ENCODE assay signal across 31 mouse cellular contexts in the genomic region with DNA sequence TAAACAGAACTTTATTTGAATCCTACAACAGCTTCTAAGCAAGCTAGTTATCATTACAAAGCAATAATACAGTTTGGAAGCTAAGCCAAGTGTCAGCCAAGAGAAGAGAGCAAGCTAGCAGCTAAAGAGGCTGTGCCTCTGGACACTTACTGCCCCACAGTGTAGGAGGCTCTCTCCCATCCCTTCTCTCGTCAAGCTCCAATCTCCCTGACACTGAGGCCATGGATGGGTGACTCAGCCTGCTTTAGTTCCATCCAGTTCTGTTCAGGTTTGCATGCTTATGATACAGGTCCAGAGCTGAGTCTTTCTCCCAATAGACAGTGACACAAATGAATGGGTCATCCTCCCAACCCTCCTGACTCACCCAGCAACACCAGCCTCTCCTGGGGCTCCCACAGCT. TPM values are rescaled to one million over a fixed set of nuclear protein-coding genes. Genes with fewer than 3 reads are reported as not detected.
DNase-seq lines count a peak whose midpoint lies in the region; ATAC-seq and TF ChIP-seq lines count a peak whose summit lies in the region.
"Had no signal": no experiment of that assay in that cellular context is flagged by ENCODE, and none has a peak within 500 bp of the region (broad histone marks: within the 10 kb centered on the region; RNA-seq: fewer than 3 reads in every experiment).

No protein-coding gene starts in this region.

- TF ChIP-seq CTCF in left cerebral cortex, adult 2 months (IDR thresholded peaks at IDR 0.05) = no peak
- no peak for TF ChIP-seq CTCF in olfactory bulb, adult 2 months (IDR thresholded peaks at IDR 0.05; ENCODE audit: insufficient read depth, low read depth, low read length)

- H3K4me3 ChIP-seq in kidney, embryonic 15.5 days (replicated peaks) = no peak overlapping the region
- H3K4me3 ChIP-seq in left cerebral cortex, adult 2 months = no peak overlapping the region
- H3K4me3 ChIP-seq in olfactory bulb, adult 2 months (ENCODE audit: insufficient read depth, low read depth, low read length) = no peak overlapping the region
- H3K4me3 ChIP-seq: embryonic facial prominence, embryonic 10.5 days; embryonic facial prominence, embryonic 13.5 days; erythroblast, embryonic 14.5 days; forebrain, embryonic 12.5 days; forebrain, embryonic 15.5 days; heart, embryonic 12.5 days; heart, embryonic 15.5 days; hindbrain, embryonic 10.5 days; hindbrain, embryonic 13.5 days had no signal

- H3K4me2 ChIP-seq in kidney, embryonic 15.5 days = no peak overlapping the region
- H3K4me2 ChIP-seq: embryonic facial prominence, embryonic 13.5 days; forebrain, embryonic 12.5 days; forebrain, embryonic 15.5 days; heart, embryonic 12.5 days; heart, embryonic 15.5 days; hindbrain, embryonic 13.5 days had no signal

- peak; percentile 88 for ATAC-seq in kidney, embryonic 15.5 days (replicated peaks; ENCODE audit: low FRiP score)
- ATAC-seq: activated CD4-positive, CD25-positive, alpha-beta regulatory T cell, adult 4 months; forebrain, embryonic 15.5 days; hindbrain, embryonic 16.5 days had no signal

- no peaks in the 10 kb centered on the region for H3K9me3 ChIP-seq in kidney, embryonic 15.5 days (replicated peaks)
- H3K9me3 ChIP-seq: embryonic facial prominence, embryonic 10.5 days; embryonic facial prominence, embryonic 13.5 days; forebrain, embryonic 12.5 days; forebrain, embryonic 15.5 days; heart, embryonic 12.5 days; heart, embryonic 15.5 days; hindbrain, embryonic 10.5 days; hindbrain, embryonic 13.5 days had no signal

- intact Hi-C loops in left cerebral cortex, adult 2 months (cut with DNase I) = no loop called here

- DNase-seq in kidney, postnatal 36 days = no peak
- DNase-seq in left cerebral cortex, adult 2 months (ENCODE audit: extremely low spot score in 1 of 2, low spot score in 2 of 2) = no peak
- DNase-seq in left cerebral cortex, adult 11 months (ENCODE audit: low spot score) = no peak
- no peak for DNase-seq in adrenal gland, postnatal 4 days (ENCODE audit: low spot score in 2 of 2)
- DNase-seq: adrenal gland, adult 8-10 months; adrenal gland, postnatal 25 days; cerebellum, adult 11 months; cerebellum, adult 2 months; cerebellum, adult 9-11 months; cerebellum, postnatal 25 days; embryo, embryonic 11 days; gastrocnemius, postnatal 10 days; gastrocnemius, postnatal 36 days; heart, postnatal 10 days; heart, postnatal 36 days had no signal

- no peak overlapping the region for H3K9ac ChIP-seq in kidney, embryonic 15.5 days
- H3K9ac ChIP-seq: embryonic facial prominence, embryonic 13.5 days; forebrain, embryonic 12.5 days; forebrain, embryonic 15.5 days; heart, embryonic 12.5 days; heart, embryonic 15.5 days; hindbrain, embryonic 13.5 days had no signal

- 40% methylated on average over 1 of the region's 1 CpGs for WGBS in kidney, embryonic 15.5 days
- WGBS in olfactory bulb, adult 2 months = 28% methylated on average over 1 of the region's 1 CpGs

- H3K27me3 ChIP-seq in kidney, embryonic 15.5 days = peaks cover 8% of the 10 kb centered on the region; the same call in 1 of the 2 replicates
- H3K27me3 ChIP-seq: forebrain, embryonic 15.5 days had no signal

- H3K4me1 ChIP-seq in kidney, embryonic 15.5 days = no peaks in the 10 kb centered on the region
- peaks cover 25% of the 10 kb centered on the region for H3K4me1 ChIP-seq in olfactory bulb, adult 2 months (ENCODE audit: control insufficient read depth, insufficient read depth, low read length)
- H3K4me1 ChIP-seq: embryonic facial prominence, embryonic 10.5 days; embryonic facial prominence, embryonic 13.5 days; forebrain, embryonic 12.5 days; forebrain, embryonic 15.5 days; heart, embryonic 12.5 days; heart, embryonic 15.5 days; hindbrain, embryonic 10.5 days; hindbrain, embryonic 13.5 days had no signal

- no peak for TF ChIP-seq POLR2A in olfactory bulb, adult 2 months (IDR thresholded peaks at IDR 0.05; ENCODE audit: insufficient read depth, low read depth, low read length)

- H3K27ac ChIP-seq in kidney, embryonic 15.5 days = no peak overlapping the region
- H3K27ac ChIP-seq in left cerebral cortex, adult 2 months = peak overlapping the region; percentile 19; the same call in 1 of the 2 replicates
- peak overlapping the region; percentile 84 for H3K27ac ChIP-seq in olfactory bulb, adult 2 months (ENCODE audit: insufficient read depth, low read depth, low read length)
- H3K27ac ChIP-seq: embryonic facial prominence, embryonic 10.5 days; embryonic facial prominence, embryonic 13.5 days; forebrain, embryonic 12.5 days; forebrain, embryonic 15.5 days; heart, embryonic 15.5 days; hindbrain, embryonic 10.5 days; hindbrain, embryonic 13.5 days had no signal

- no peaks in the 10 kb centered on the region for H3K36me3 ChIP-seq in kidney, embryonic 15.5 days
- H3K36me3 ChIP-seq: embryonic facial prominence, embryonic 10.5 days; embryonic facial prominence, embryonic 13.5 days; forebrain, embryonic 12.5 days; forebrain, embryonic 15.5 days; heart, embryonic 12.5 days; heart, embryonic 15.5 days; hindbrain, embryonic 10.5 days; hindbrain, embryonic 13.5 days had no signal

RNA-seq across cellular contexts. Expression of gene Cckbr, which starts 6.5 kb away (rescaled TPM):
- polyA plus RNA-seq in kidney, embryonic 15.5 days (2015; fragmentation: Nextera tagmentation; extraction: Ambion mirVana) = 0.58 and 0.62 TPM in 2 replicates
- total RNA-seq in left cerebral cortex, adult 2 months (2021) = 10 to 100 TPM; 64.9 to 65.5 TPM
- polyA plus RNA-seq in olfactory bulb, adult 2 months (2012; ENCODE audit: insufficient read depth, insufficient read length, low replicate concordance, missing spikeins) = not detected in 2 replicates
- under 1 TPM; 0.22 to 0.23 TPM for total RNA-seq in adrenal gland, postnatal 4 days (2021)
- total RNA-seq: adrenal gland, postnatal 25 days; common myeloid progenitor, adult 5-6 weeks; gastrocnemius, adult 18-20 months; gastrocnemius, postnatal 10 days; gastrocnemius, postnatal 36 days; granulocyte monocyte progenitor cell, adult 5-6 weeks; heart, postnatal 10 days; heart, postnatal 36 days had no signal
- polyA plus RNA-seq: activated CD4-positive, CD25-positive, alpha-beta regulatory T cell, adult 4 months; erythroblast, embryonic 14.5 days; heart, embryonic 12.5 days; heart, embryonic 15.5 days had no signal

RNA-seq across cellular contexts. Expression of gene Cnga4, which starts 27.7 kb away (rescaled TPM):
- polyA plus RNA-seq in kidney, embryonic 15.5 days (2015; fragmentation: Nextera tagmentation; extraction: Ambion mirVana) = 0.08 TPM in 1 of 2 replicates, not detected in the other
- 1 to 10 TPM in 1 of 2 experiments, under 1 TPM in 1; 0.98 to 1.1 TPM for total RNA-seq in left cerebral cortex, adult 2 months (2021)
- not detected in 2 replicates for polyA plus RNA-seq in olfactory bulb, adult 2 months (2012; ENCODE audit: insufficient read depth, insufficient read length, low replicate concordance, missing spikeins)
- not detected for total RNA-seq in adrenal gland, postnatal 4 days (2021)
- total RNA-seq: adrenal gland, adult 8-10 months; adrenal gland, postnatal 25 days; common myeloid progenitor, adult 5-6 weeks; gastrocnemius, adult 18-20 months; gastrocnemius, postnatal 10 days; gastrocnemius, postnatal 36 days; granulocyte monocyte progenitor cell, adult 5-6 weeks; heart, postnatal 10 days; heart, postnatal 36 days had no signal
- polyA plus RNA-seq: activated CD4-positive, CD25-positive, alpha-beta regulatory T cell, adult 4 months; embryonic facial prominence, embryonic 13.5 days; erythroblast, embryonic 14.5 days; heart, embryonic 12.5 days; heart, embryonic 15.5 days; hindbrain, embryonic 16.5 days had no signal

RNA-seq across cellular contexts. Expression of gene Fam160a2, which starts 32.2 kb away (rescaled TPM):
- 39.1 and 47.4 TPM in 2 replicates for polyA plus RNA-seq in kidney, embryonic 15.5 days (2015; fragmentation: Nextera tagmentation; extraction: Ambion mirVana)
- total RNA-seq in left cerebral cortex, adult 2 months (2021) = 10 to 100 TPM; 74.5 to 80.4 TPM
- polyA plus RNA-seq in olfactory bulb, adult 2 months (2012; ENCODE audit: insufficient read depth, insufficient read length, low replicate concordance, missing spikeins) = not detected in 2 replicates
- 10 to 100 TPM; 35.0 to 41.9 TPM for total RNA-seq in adrenal gland, postnatal 4 days (2021)

RNA-seq across cellular contexts. Expression of gene Cavin3, which starts 50.0 kb away (rescaled TPM):
- 53.4 and 72.0 TPM in 2 replicates for polyA plus RNA-seq in kidney, embryonic 15.5 days (2015; fragmentation: Nextera tagmentation; extraction: Ambion mirVana)
- 10 to 100 TPM; 17.9 to 18.7 TPM for total RNA-seq in left cerebral cortex, adult 2 months (2021)
- not detected in 2 replicates for polyA plus RNA-seq in olfactory bulb, adult 2 months (2012; ENCODE audit: insufficient read depth, insufficient read length, low replicate concordance, missing spikeins)
- total RNA-seq in adrenal gland, postnatal 4 days (2021) = 10 to 100 TPM; 53.5 to 56.8 TPM
- polyA plus RNA-seq: activated CD4-positive, CD25-positive, alpha-beta regulatory T cell, adult 4 months had no signal

RNA-seq across cellular contexts. Expression of gene Gm5901, which starts 57.2 kb away (rescaled TPM):
- polyA plus RNA-seq in kidney, embryonic 15.5 days (2015; fragmentation: Nextera tagmentation; extraction: Ambion mirVana) = not detected in 2 replicates
- not detected for total RNA-seq in left cerebral cortex, adult 2 months (2021)
- not detected in 2 replicates for polyA plus RNA-seq in olfactory bulb, adult 2 months (2012; ENCODE audit: insufficient read depth, insufficient read length, low replicate concordance, missing spikeins)
- total RNA-seq in adrenal gland, postnatal 4 days (2021) = not detected
- total RNA-seq: adrenal gland, adult 8-10 months; adrenal gland, postnatal 25 days; common myeloid progenitor, adult 5-6 weeks; gastrocnemius, adult 18-20 months; gastrocnemius, postnatal 10 days; gastrocnemius, postnatal 36 days; granulocyte monocyte progenitor cell, adult 5-6 weeks; heart, postnatal 10 days; heart, postnatal 36 days had no signal
- polyA plus RNA-seq: activated CD4-positive, CD25-positive, alpha-beta regulatory T cell, adult 4 months; cerebellum, adult 2 months; embryonic facial prominence, embryonic 10.5 days; embryonic facial prominence, embryonic 13.5 days; erythroblast, embryonic 14.5 days; forebrain, embryonic 12.5 days; forebrain, embryonic 15.5 days; heart, embryonic 12.5 days; heart, embryonic 15.5 days; hindbrain, embryonic 10.5 days; hindbrain, embryonic 13.5 days; hindbrain, embryonic 16.5 days had no signal

Comparison
In these comparisons a context has a peak if more than half of its experiments do, and no peak if none do; other contexts are left out.
1. RNA of gene Cckbr, which starts 6.5 kb away (total RNA-seq): 64.9 to 65.5 TPM in left cerebral cortex, adult 2 months; 0.22 to 0.23 TPM in adrenal gland, postnatal 4 days; every median in the first group is over 10 times any median in the second.